In genomic region chr7:79997761-79998160, GRCm38 (mm10) we compare ENCODE assay signal across 15 mouse cellular contexts.
"Had no signal": no experiment of that assay in that cellular context is flagged by ENCODE, and none has a peak within 500 bp of the region (broad histone marks: within the 10 kb centered on the region; RNA-seq: fewer than 3 reads in every experiment).

No protein-coding gene starts in this region.

- H3K27ac ChIP-seq: kidney, postnatal 0 days; left cerebral cortex, adult 2 months; liver, embryonic 12.5 days; liver, embryonic 15.5 days; lung, embryonic 15.5 days; midbrain, embryonic 10.5 days; stomach, postnatal 0 days had no signal

- H3K9me3 ChIP-seq: liver, embryonic 12.5 days; liver, embryonic 15.5 days; lung, embryonic 15.5 days; megakaryocyte, embryonic 14.5 days; midbrain, embryonic 10.5 days had no signal

- H3K4me2 ChIP-seq: liver, embryonic 12.5 days; liver, embryonic 15.5 days; lung, embryonic 15.5 days had no signal

- ATAC-seq: liver, embryonic 12.5 days had no signal

- H3K36me3 ChIP-seq: liver, embryonic 12.5 days; liver, embryonic 15.5 days; lung, embryonic 15.5 days; midbrain, embryonic 10.5 days had no signal

- DNase-seq: layer of hippocampus, postnatal 36 days; lung, adult 18-20 months; lung, postnatal 10 days; lung, postnatal 36 days; midbrain, embryonic 14.5 days; thymus, adult 2 months; thymus, postnatal 25 days had no signal

- H3K4me1 ChIP-seq: liver, embryonic 12.5 days; liver, embryonic 15.5 days; lung, embryonic 15.5 days had no signal

- H3K4me3 ChIP-seq: left cerebral cortex, adult 2 months; liver, embryonic 12.5 days; liver, embryonic 15.5 days; lung, embryonic 15.5 days; megakaryocyte, embryonic 14.5 days; midbrain, embryonic 10.5 days had no signal

- H3K27me3 ChIP-seq: liver, embryonic 12.5 days; liver, embryonic 15.5 days; lung, embryonic 15.5 days had no signal

- H3K9ac ChIP-seq: liver, embryonic 12.5 days; liver, embryonic 15.5 days; lung, embryonic 15.5 days had no signal
